Mouse (Mus musculus): ENCODE measurements around the gene Lrrc49.

Gene Lrrc49

GRCm38 (mm10) chr9:60543422-60544015, 144.4 kb downstream of the Lrrc49 start:
- in situ Hi-C loops (cut with MboI, MseI), result no loop called here

DNA sequence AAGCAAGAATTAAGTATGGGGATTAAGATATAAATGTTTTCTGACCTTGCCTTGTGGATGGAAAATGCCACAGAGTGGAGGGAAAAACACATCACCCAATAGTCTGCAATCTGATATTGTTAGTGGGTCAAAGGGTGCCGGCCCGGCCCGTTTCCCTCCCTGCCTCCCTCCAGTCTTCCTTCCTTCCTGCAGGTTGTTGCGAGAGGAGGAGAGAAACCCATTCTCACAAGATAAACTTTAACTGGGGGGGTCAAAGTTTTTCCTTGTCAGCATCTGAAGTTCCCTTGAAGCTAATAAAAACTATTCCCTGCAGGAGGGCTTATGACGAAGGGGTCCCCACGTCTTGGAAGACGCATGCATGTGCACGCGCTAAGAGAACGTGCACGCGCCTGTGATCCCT, 157.6 kb downstream of the Lrrc49 start:
- in situ Hi-C loops (cut with MboI, MseI), result no loop called here

- in situ Hi-C loops (cut with MboI, MseI), result no loop called here
Measured at GRCm38 (mm10) chr9:60529348-60530243, 158.4 kb downstream of the Lrrc49 start.

- in situ Hi-C loops (cut with MboI, MseI), result no loop called here
Measured at GRCm38 (mm10) chr9:60528269-60528668, 159.7 kb downstream of the Lrrc49 start.

DNA sequence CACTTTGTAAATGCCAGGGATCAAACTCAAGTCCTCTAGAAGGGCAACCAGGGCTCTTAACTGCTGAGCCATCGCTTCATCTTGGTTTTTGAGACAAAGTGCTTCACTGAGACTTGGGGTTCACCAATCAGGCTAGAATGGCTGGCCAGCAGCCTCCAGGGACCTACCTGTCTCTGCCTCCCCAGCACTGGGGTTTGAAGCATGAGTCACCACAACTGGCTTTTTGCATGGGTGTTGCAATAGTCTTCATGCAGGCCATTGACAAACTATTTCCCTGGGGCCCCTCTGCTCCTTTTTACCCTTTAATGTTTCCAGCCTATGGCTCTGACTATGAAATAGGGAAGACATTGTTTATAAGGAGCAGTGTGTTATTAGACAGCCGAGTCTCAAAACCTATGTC, 160.1 kb downstream of the Lrrc49 start:
- in situ Hi-C loops (cut with MboI, MseI), result no loop called here

GRCm38 (mm10) chr9:60527051-60527450, 160.9 kb downstream of the Lrrc49 start:
- in situ Hi-C loops (cut with MboI, MseI), result no loop called here

DNA sequence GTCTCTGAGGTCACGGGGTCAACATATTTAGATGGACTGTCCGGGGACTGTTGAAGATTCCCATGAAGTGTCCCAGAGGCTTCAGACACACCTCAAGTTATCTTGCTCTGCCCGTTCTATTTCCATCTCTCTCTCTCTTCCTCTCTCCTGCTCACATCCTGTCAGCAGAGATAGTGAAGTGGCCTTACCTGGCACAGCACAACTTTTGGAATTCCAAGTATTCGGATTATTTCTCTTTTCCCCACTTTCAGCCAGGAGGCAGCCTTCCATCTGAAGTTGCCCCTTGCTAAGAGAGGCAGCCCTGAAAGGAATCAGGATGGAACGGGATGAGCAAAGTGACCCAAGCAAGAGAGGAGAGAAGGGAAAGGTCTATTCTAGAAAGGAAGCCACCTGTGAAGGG, 161.8 kb downstream of the Lrrc49 start:
- in situ Hi-C loops (cut with MboI, MseI), result no loop called here

GRCm38 (mm10) chr9:60521806-60522264, 166.1 kb downstream of the Lrrc49 start, which contains the start of gene Thsd4:
Thsd4 (minus strand) TSS chr9:60522046.
- in situ Hi-C loops (cut with MboI, MseI), result loop anchor here in 1 of 2 experiments (5.0 kb wide), 1 partner anchor 275 kb away; no protein-coding TSS in a partner anchor

DNA sequence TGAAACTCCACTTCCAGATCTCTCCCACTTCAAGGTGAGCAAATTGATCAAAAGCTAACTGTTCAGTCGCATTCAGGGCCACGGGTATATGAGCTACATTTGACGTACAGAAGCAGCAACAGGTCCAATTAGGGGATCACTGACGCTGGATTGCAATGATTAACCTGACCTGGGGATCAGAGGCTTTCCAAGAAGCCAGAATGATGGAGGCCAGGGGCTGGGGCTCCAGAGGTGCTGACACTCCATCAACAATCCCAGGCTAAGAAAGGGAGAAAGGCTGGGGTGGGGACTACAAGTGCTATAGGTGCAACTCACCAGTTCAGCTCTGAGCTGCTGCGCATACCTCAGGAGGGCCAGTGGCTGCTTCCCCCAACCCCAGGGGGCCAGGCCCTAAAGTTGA, 166.8 kb downstream of the Lrrc49 start:
- in situ Hi-C loops (cut with MboI, MseI), result loop anchor here in 1 of 2 experiments (5.0 kb wide), 1 partner anchor 274 kb away; no protein-coding TSS in a partner anchor

- in situ Hi-C loops (cut with MboI, MseI), result no loop called here
Measured at GRCm38 (mm10) chr9:60519601-60520000, 168.4 kb downstream of the Lrrc49 start.
